Mouse (Mus musculus): Measurements from ENCODE around the gene Fam227a. TPM values are rescaled to one million over a fixed set of nuclear protein-coding genes. Genes with fewer than 3 reads are reported as not detected.

Gene Fam227a
- polyA plus RNA-seq, 1 experiment from 2014 or later, result 0.93 TPM

- 4% methylated on average over 16 of the region's 16 CpGs for whole genome bisulfite sequencing
- peak overlapping the region; percentile 64 for H3K4me3 ChIP-seq
- no peaks in the 10 kb centered on the region for H3K27me3 ChIP-seq (replicated peaks)
- peaks cover 17% of the 10 kb centered on the region for H3K36me3 ChIP-seq
- ATAC-seq (ENCODE audit: insufficient number of reproducible peaks, low FRiP score), result no peak
- H3K9ac ChIP-seq, result peak overlapping the region; percentile 75
- H3K9me3 ChIP-seq (replicated peaks), result peaks cover 4% of the 10 kb centered on the region
- H3K27ac ChIP-seq (ENCODE audit: poor library complexity, severe bottlenecking), result peak overlapping the region; percentile 88
- peaks cover 7% of the 10 kb centered on the region for H3K4me1 ChIP-seq (replicated peaks)
- peak overlapping the region; percentile 97 for H3K4me2 ChIP-seq
Observed at GRCm38 (mm10) chr15:79657837-79658530, 772 bp downstream of the Fam227a start.

GRCm38 (mm10) chr15:79656451-79656850, 2.3 kb downstream of the Fam227a start:
- Histone ChIP-seq H3K27me3 (replicated peaks) (no peaks in the 10 kb centered on the region), H3K4me3 (no peak overlapping the region), H3K36me3 (peaks cover 2% of the 10 kb centered on the region; the same call in 1 of the 2 replicates), H3K27ac (ENCODE audit: poor library complexity, severe bottlenecking) (no peak overlapping the region), H3K4me2 (no peak overlapping the region), H3K9ac (no peak overlapping the region), H3K4me1 (replicated peaks) (peaks cover 7% of the 10 kb centered on the region), H3K9me3 (replicated peaks) (0 out of 2 replicates have a peak, but pooled peaks cover 1% of the 10 kb centered on the region)
- no peak for ATAC-seq (ENCODE audit: insufficient number of reproducible peaks, low FRiP score)
- WGBS, result 89% methylated on average over 14 of the region's 14 CpGs

GRCm38 (mm10) chr15:79651481-79651880, 7.3 kb downstream of the Fam227a start:
- ATAC-seq (ENCODE audit: insufficient number of reproducible peaks, low FRiP score), result no peak

GRCm38 (mm10) chr15:79650569-79650968, 8.2 kb downstream of the Fam227a start:
- H3K9ac ChIP-seq, result no peak overlapping the region
- no peak overlapping the region for H3K4me2 ChIP-seq
- 0 out of 2 replicates have a peak, but pooled peaks cover 2% of the 10 kb centered on the region for H3K9me3 ChIP-seq (replicated peaks)
- no peaks in the 10 kb centered on the region for H3K27me3 ChIP-seq (replicated peaks)
- no peaks in the 10 kb centered on the region for H3K4me1 ChIP-seq (replicated peaks)
- H3K36me3 ChIP-seq, result no peaks in the 10 kb centered on the region
- no peak overlapping the region for H3K4me3 ChIP-seq
- ATAC-seq (ENCODE audit: insufficient number of reproducible peaks, low FRiP score), result peak; percentile 15; the same call in 1 of the 2 replicates
- H3K27ac ChIP-seq (ENCODE audit: poor library complexity, severe bottlenecking), result no peak overlapping the region

More at GRCm38 (mm10) chr15:79651481-79651880, 7.3 kb downstream of the Fam227a start:
- H3K4me1 ChIP-seq (replicated peaks), result no peaks in the 10 kb centered on the region
- H3K27ac ChIP-seq (ENCODE audit: poor library complexity, severe bottlenecking), result no peak overlapping the region
- no peak overlapping the region for H3K4me2 ChIP-seq
- H3K9ac ChIP-seq, result no peak overlapping the region
- no peaks in the 10 kb centered on the region for H3K36me3 ChIP-seq
- no peaks in the 10 kb centered on the region for H3K27me3 ChIP-seq (replicated peaks)
- WGBS, result 72% methylated on average over 4 of the region's 4 CpGs
- no peak overlapping the region for H3K4me3 ChIP-seq
- H3K9me3 ChIP-seq (replicated peaks), result 0 out of 2 replicates have a peak, but pooled peaks cover 2% of the 10 kb centered on the region

- Histone ChIP-seq H3K4me1 (replicated peaks) (no peaks in the 10 kb centered on the region), H3K4me3 (no peak overlapping the region), H3K9me3 (replicated peaks) (0 out of 2 replicates have a peak, but pooled peaks cover 2% of the 10 kb centered on the region), H3K36me3 (no peaks in the 10 kb centered on the region), H3K9ac (no peak overlapping the region), H3K27ac (ENCODE audit: poor library complexity, severe bottlenecking) (no peak overlapping the region), H3K4me2 (no peak overlapping the region), H3K27me3 (replicated peaks) (no peaks in the 10 kb centered on the region)
- no peak for ATAC-seq (ENCODE audit: insufficient number of reproducible peaks, low FRiP score)
- WGBS, result 77% methylated on average over 12 of the region's 12 CpGs
Observed at GRCm38 (mm10) chr15:79648130-79648529, 10.6 kb downstream of the Fam227a start.

- ATAC-seq (ENCODE audit: insufficient number of reproducible peaks, low FRiP score), result no peak
- H3K4me3 ChIP-seq, result no peak overlapping the region
- no peak overlapping the region for H3K9ac ChIP-seq
- H3K9me3 ChIP-seq (replicated peaks), result no peaks in the 10 kb centered on the region
- no peaks in the 10 kb centered on the region for H3K36me3 ChIP-seq
- no peak overlapping the region for H3K4me2 ChIP-seq
- 0 out of 2 replicates have a peak, but pooled peaks cover 5% of the 10 kb centered on the region for H3K4me1 ChIP-seq (replicated peaks)
- H3K27ac ChIP-seq (ENCODE audit: poor library complexity, severe bottlenecking), result no peak overlapping the region
- no peaks in the 10 kb centered on the region for H3K27me3 ChIP-seq (replicated peaks)
- WGBS, result 66% methylated on average over 2 of the region's 2 CpGs
Observed at GRCm38 (mm10) chr15:79645483-79645882, 13.3 kb downstream of the Fam227a start.

GRCm38 (mm10) chr15:79641135-79641817, 17.5 kb downstream of the Fam227a start:
- Histone ChIP-seq H3K27ac (ENCODE audit: poor library complexity, severe bottlenecking) (no peak overlapping the region), H3K9ac (no peak overlapping the region), H3K9me3 (replicated peaks) (no peaks in the 10 kb centered on the region), H3K27me3 (replicated peaks) (no peaks in the 10 kb centered on the region), H3K4me3 (no peak overlapping the region), H3K36me3 (peaks cover 10% of the 10 kb centered on the region; the same call in 1 of the 2 replicates), H3K4me1 (replicated peaks) (0 out of 2 replicates have a peak, but pooled peaks cover 5% of the 10 kb centered on the region), H3K4me2 (no peak overlapping the region)
- 61% methylated on average over 12 of the region's 12 CpGs for WGBS
- no peak for ATAC-seq (ENCODE audit: insufficient number of reproducible peaks, low FRiP score)

- H3K27me3 ChIP-seq (replicated peaks), result no peaks in the 10 kb centered on the region
- ATAC-seq (ENCODE audit: insufficient number of reproducible peaks, low FRiP score), result no peak
- H3K27ac ChIP-seq (ENCODE audit: poor library complexity, severe bottlenecking), result no peak overlapping the region
- H3K9ac ChIP-seq, result no peak overlapping the region
- no peak overlapping the region for H3K4me2 ChIP-seq
- no peaks in the 10 kb centered on the region for H3K4me1 ChIP-seq (replicated peaks)
- H3K4me3 ChIP-seq, result no peak overlapping the region
- peaks cover 7% of the 10 kb centered on the region; the same call in 1 of the 2 replicates for H3K9me3 ChIP-seq (replicated peaks)
- H3K36me3 ChIP-seq, result peaks cover 23% of the 10 kb centered on the region
- 62% methylated on average over 2 of the region's 2 CpGs for WGBS
Observed at GRCm38 (mm10) chr15:79630471-79630870, 28.3 kb downstream of the Fam227a start.

GRCm38 (mm10) chr15:79619770-79620414, 38.9 kb downstream of the Fam227a start:
- Histone ChIP-seq H3K27me3 (replicated peaks) (no peaks in the 10 kb centered on the region), H3K9ac (no peak overlapping the region), H3K4me1 (replicated peaks) (no peaks in the 10 kb centered on the region), H3K4me2 (no peak overlapping the region), H3K36me3 (peaks cover 12% of the 10 kb centered on the region; the same call in 1 of the 2 replicates), H3K27ac (ENCODE audit: poor library complexity, severe bottlenecking) (no peak overlapping the region), H3K9me3 (replicated peaks) (no peaks in the 10 kb centered on the region), H3K4me3 (no peak overlapping the region)
- peak; percentile 27; the same call in 1 of the 2 replicates for ATAC-seq (ENCODE audit: insufficient number of reproducible peaks, low FRiP score)
- WGBS, result 69% methylated on average over 11 of the region's 11 CpGs

GRCm38 (mm10) chr15:79618456-79618855, 40.3 kb downstream of the Fam227a start:
- H3K36me3 ChIP-seq, result peaks cover 11% of the 10 kb centered on the region; the same call in 1 of the 2 replicates

GRCm38 (mm10) chr15:79617135-79617534, 41.6 kb downstream of the Fam227a start:
- Histone ChIP-seq H3K4me2 (no peak overlapping the region), H3K27ac (ENCODE audit: poor library complexity, severe bottlenecking) (no peak overlapping the region), H3K4me3 (no peak overlapping the region), H3K9ac (no peak overlapping the region), H3K36me3 (peaks cover 9% of the 10 kb centered on the region; the same call in 1 of the 2 replicates), H3K4me1 (replicated peaks) (no peaks in the 10 kb centered on the region), H3K9me3 (replicated peaks) (no peaks in the 10 kb centered on the region), H3K27me3 (replicated peaks) (no peaks in the 10 kb centered on the region)
- WGBS, result 68% methylated on average over 11 of the region's 11 CpGs
- ATAC-seq (ENCODE audit: insufficient number of reproducible peaks, low FRiP score), result no peak

More at GRCm38 (mm10) chr15:79618456-79618855, 40.3 kb downstream of the Fam227a start:
- no peak overlapping the region for H3K4me3 ChIP-seq
- no peak overlapping the region for H3K9ac ChIP-seq
- no peak for ATAC-seq (ENCODE audit: insufficient number of reproducible peaks, low FRiP score)
- H3K4me1 ChIP-seq (replicated peaks), result no peaks in the 10 kb centered on the region
- 88% methylated on average over 7 of the region's 7 CpGs for WGBS
- no peak overlapping the region for H3K27ac ChIP-seq (ENCODE audit: poor library complexity, severe bottlenecking)
- H3K27me3 ChIP-seq (replicated peaks), result no peaks in the 10 kb centered on the region
- H3K9me3 ChIP-seq (replicated peaks), result no peaks in the 10 kb centered on the region
- H3K4me2 ChIP-seq, result no peak overlapping the region

Data from heart, embryonic 12.5 days (tissue).